In genomic region chr19:36909676-36910292, GRCm38 (mm10) we compare ENCODE assay signal across 8 mouse cellular contexts. TPM values are rescaled to one million over a fixed set of nuclear protein-coding genes. Genes with fewer than 3 reads are reported as not detected.
DNase-seq lines count a peak whose midpoint lies in the region; ATAC-seq lines count a peak whose summit lies in the region.

No protein-coding gene starts in this region.

- peak; percentile 81 for DNase-seq in forebrain, embryonic 11.5 days (ENCODE audit: low spot score)
- peak; percentile 68 for DNase-seq in 416B (ENCODE audit: low read depth)
- DNase-seq in adrenal gland, postnatal 10 days, result peak; percentile 79
- DNase-seq in embryo, embryonic 10.5 days (ENCODE audit: low spot score), result peak; percentile 84
- peak; percentile 79 for DNase-seq in lung, postnatal 14 days
- peak; percentile 61 for DNase-seq in spleen, adult 12 weeks (ENCODE audit: low spot score)

- H3K9ac ChIP-seq in forebrain, embryonic 11.5 days (ENCODE audit: low read length), result no peak overlapping the region
- no peak overlapping the region for H3K9ac ChIP-seq in forebrain, embryonic 12.5 days
- H3K9ac ChIP-seq in intestine, embryonic 15.5 days, result no peak overlapping the region

- WGBS in forebrain, embryonic 11.5 days, result 29% methylated on average over 9 of the region's 9 CpGs
- WGBS in forebrain, embryonic 12.5 days, result 30% methylated on average over 9 of the region's 9 CpGs
- WGBS in intestine, embryonic 15.5 days, result 24% methylated on average over 9 of the region's 9 CpGs

- H3K4me3 ChIP-seq in forebrain, embryonic 11.5 days (ENCODE audit: low read depth, low read length), result no peak overlapping the region
- no peak overlapping the region for H3K4me3 ChIP-seq in forebrain, embryonic 12.5 days (replicated peaks)
- H3K4me3 ChIP-seq in intestine, embryonic 15.5 days (replicated peaks), result no peak overlapping the region

- no peaks in the 10 kb centered on the region for H3K9me3 ChIP-seq in forebrain, embryonic 11.5 days (ENCODE audit: control insufficient read depth, low read length)
- H3K9me3 ChIP-seq in forebrain, embryonic 12.5 days, result no peaks in the 10 kb centered on the region
- H3K9me3 ChIP-seq in intestine, embryonic 15.5 days, result no peaks in the 10 kb centered on the region

- no peaks in the 10 kb centered on the region for H3K36me3 ChIP-seq in forebrain, embryonic 11.5 days (ENCODE audit: control insufficient read depth, insufficient read depth, low read length)
- H3K36me3 ChIP-seq in forebrain, embryonic 12.5 days (replicated peaks), result no peaks in the 10 kb centered on the region
- no peaks in the 10 kb centered on the region for H3K36me3 ChIP-seq in intestine, embryonic 15.5 days

- 0 out of 2 replicates have a peak overlapping the region, but pooled peaks have one; percentile 7 for H3K27ac ChIP-seq in forebrain, embryonic 11.5 days (ENCODE audit: low read depth, low read length)
- H3K27ac ChIP-seq in forebrain, embryonic 12.5 days, result no peak overlapping the region
- no peak overlapping the region for H3K27ac ChIP-seq in intestine, embryonic 15.5 days

- H3K4me2 ChIP-seq in forebrain, embryonic 11.5 days (ENCODE audit: low read depth, low read length, severe bottlenecking), result no peak overlapping the region
- no peak overlapping the region for H3K4me2 ChIP-seq in forebrain, embryonic 12.5 days
- no peak overlapping the region for H3K4me2 ChIP-seq in intestine, embryonic 15.5 days (replicated peaks)

- peaks cover 6% of the 10 kb centered on the region; the same call in 1 of the 2 replicates for H3K4me1 ChIP-seq in forebrain, embryonic 11.5 days (replicated peaks; ENCODE audit: control insufficient read depth, insufficient read depth, low read length)
- H3K4me1 ChIP-seq in forebrain, embryonic 12.5 days, result peaks cover 13% of the 10 kb centered on the region
- H3K4me1 ChIP-seq in intestine, embryonic 15.5 days (replicated peaks), result no peaks in the 10 kb centered on the region

- H3K27me3 ChIP-seq in forebrain, embryonic 11.5 days (ENCODE audit: control insufficient read depth, insufficient read depth, low read length), result no peaks in the 10 kb centered on the region
- H3K27me3 ChIP-seq in forebrain, embryonic 12.5 days, result no peaks in the 10 kb centered on the region
- H3K27me3 ChIP-seq in intestine, embryonic 15.5 days (replicated peaks), result no peaks in the 10 kb centered on the region

- peak; percentile 46 for ATAC-seq in forebrain, embryonic 11.5 days (replicated peaks; ENCODE audit: low FRiP score)
- ATAC-seq in forebrain, embryonic 12.5 days (ENCODE audit: low FRiP score), result no peak
- peak; percentile 65; the same call in 1 of the 2 replicates for ATAC-seq in intestine, embryonic 15.5 days

RNA-seq across cellular contexts. Expression of gene Fgfbp3, which starts 9.6 kb away (rescaled TPM):
- polyA plus RNA-seq in forebrain, embryonic 11.5 days (2014; fragmentation: Nextera tagmentation; extraction: Ambion mirVana), result 28.6 and 29.3 TPM in 2 replicates
- polyA plus RNA-seq in forebrain, embryonic 12.5 days (2016; fragmentation: Nextera tagmentation; extraction: Ambion mirVana), result 34.2 and 40.5 TPM in 2 replicates
- 1 to 10 TPM; 3.3 to 4.0 TPM for total RNA-seq in adrenal gland, postnatal 10 days (2021)
- 4.2 and 5.0 TPM in 2 replicates for polyA plus RNA-seq in intestine, embryonic 15.5 days (2015; fragmentation: Nextera tagmentation; extraction: Ambion mirVana)

RNA-seq across cellular contexts. Expression of gene Btaf1, which starts 16.1 kb away (rescaled TPM):
- polyA plus RNA-seq in forebrain, embryonic 11.5 days (2014; fragmentation: Nextera tagmentation; extraction: Ambion mirVana), result 23.3 and 23.8 TPM in 2 replicates
- 20.3 and 20.9 TPM in 2 replicates for polyA plus RNA-seq in forebrain, embryonic 12.5 days (2016; fragmentation: Nextera tagmentation; extraction: Ambion mirVana)
- total RNA-seq in adrenal gland, postnatal 10 days (2021), result 10 to 100 TPM; 20.6 to 23.1 TPM
- 8.3 and 9.1 TPM in 2 replicates for polyA plus RNA-seq in intestine, embryonic 15.5 days (2015; fragmentation: Nextera tagmentation; extraction: Ambion mirVana)
